Mouse (Mus musculus) right cerebral cortex, postnatal 10 days (tissue): ENCODE results near the gene Ppp2r5a.

Experiments
- DNase-seq, 2 experiments: peaks; one replicate each; pipeline ENCODE4 v3.0.0; 2021; ENCODE audit warnings: low spot score in 2 of 2

The Ppp2r5a gene

DNA sequence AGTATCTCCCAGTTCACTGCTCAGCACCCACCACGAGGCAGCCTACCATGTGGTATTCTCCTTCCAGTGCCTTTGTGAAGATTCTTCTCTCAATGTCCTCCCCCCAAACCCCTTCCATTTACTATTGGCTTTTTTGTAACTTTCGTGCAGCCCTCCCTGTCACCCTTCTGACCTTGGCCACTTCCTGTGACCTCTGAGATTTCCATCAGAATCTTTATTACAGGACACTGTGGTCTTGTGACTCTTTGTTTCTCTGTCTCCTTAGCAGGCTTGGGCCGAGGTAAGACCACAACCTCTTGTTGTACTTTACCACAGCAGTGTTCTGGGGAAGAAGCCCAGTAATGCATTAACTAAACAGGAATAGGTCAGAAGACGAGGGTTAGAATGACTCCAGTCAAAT is 15.9 kb upstream of the Ppp2r5a start:
- no peak for DNase-seq

DNA sequence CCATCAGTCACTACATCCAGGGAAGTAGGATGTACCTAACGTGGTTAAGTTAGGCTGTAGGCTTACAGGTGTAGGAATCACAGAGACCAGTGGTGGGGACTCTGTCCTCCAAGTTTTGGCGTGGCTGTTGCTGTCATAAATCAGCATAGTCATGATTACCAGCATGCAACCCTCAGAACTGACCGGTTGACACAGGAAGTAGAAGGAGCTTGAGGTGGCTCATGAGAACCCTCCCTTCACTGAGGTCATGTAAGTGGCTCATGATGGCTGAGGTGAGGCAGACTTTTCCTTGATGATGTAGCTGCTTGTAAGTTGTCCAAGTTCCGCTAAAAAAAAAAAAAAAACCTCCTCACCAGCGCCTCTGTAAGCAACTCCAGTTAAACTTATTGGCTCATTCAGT is 14.0 kb upstream of the Ppp2r5a start:
- DNase-seq = no peak

GRCm38 (mm10) chr1:191416611-191417010 is 13.5 kb upstream of the Ppp2r5a start:
- DNase-seq = no peak

GRCm38 (mm10) chr1:191414432-191414831 is 11.4 kb upstream of the Ppp2r5a start:
- DNase-seq = peak; percentile 61 to 68

DNA sequence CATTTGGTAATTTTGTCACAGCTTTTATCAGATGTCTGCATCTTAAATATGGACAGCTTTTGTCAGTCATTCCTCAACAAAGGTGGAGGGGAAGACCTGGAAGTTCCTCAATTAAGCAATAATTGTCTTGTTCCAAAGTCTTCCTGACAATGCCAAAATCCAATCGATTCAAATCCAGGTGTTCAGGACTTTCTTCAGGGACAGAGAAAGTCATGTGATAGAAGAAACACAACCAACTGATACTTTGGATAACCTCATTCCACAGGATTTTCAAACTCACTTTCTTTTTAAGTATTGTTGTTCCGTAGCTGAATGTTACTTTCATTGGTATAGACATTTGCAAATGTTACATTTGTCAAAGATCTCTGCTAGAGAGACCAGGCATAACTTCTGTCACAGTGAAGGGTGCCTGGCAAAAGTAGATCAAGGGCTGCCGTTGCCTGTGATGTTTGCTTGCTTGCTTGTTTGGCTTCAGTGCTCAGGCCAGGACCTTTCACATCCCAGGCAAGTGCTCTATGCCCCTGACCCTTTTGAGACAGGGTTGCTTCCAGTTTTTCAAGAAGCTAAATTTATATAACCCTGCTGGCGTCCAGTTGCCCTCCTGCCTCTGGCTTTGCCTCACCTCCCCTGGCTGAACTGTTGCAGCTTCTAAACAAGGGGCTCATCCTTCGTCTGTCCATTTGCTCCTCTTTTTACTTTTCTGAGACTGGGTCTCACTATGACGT is 10.8 kb upstream of the Ppp2r5a start:
- DNase-seq = no peak

- DNase-seq = no peak
These were observed 7.4 kb upstream of the Ppp2r5a start for GRCm38 (mm10) chr1:191410294-191411036.

DNA sequence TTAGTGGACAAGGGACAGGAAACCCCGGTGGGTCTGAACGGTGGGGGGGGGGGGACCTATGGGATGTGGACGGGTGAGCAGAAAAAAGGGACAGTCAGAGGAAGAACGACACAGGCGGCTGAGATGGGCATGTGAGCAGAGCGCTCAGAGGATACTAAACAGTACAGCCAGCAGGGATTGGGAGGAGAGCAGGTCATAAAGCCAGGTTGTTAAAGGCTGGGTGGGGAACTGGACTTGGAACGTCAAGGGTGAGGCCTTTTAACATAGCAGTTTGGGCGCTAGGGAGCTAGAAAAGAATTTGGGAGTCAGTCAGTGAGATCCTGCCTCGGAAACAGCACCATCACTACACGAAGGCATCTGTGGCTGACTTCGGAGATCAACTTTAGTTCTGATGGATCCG is 4.2 kb upstream of the Ppp2r5a start:
- DNase-seq = no peak

DNA sequence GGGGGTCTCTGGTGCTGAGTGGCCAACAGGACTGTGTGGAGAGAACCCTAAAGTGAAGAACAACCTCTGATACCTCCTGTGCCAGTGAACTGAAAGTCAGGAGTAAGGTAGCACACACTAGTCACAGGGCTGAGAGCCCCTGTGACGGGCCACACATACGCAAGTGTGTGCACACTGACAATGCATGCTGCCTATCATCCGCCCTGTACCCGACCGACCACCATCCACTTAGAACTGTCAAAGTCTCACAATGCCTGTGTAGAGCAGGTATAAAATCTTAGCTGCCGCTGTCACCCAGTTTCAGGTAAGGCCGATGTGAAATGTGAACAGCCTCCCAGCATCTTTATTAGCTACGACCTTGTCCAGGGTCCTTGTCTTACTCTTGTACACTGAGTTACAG is 3.4 kb upstream of the Ppp2r5a start:
- DNase-seq = no peak

- DNase-seq = no peak
These were observed 1.8 kb upstream of the Ppp2r5a start for GRCm38 (mm10) chr1:191404721-191405329.

- no peak for DNase-seq
These were observed 1.2 kb upstream of the Ppp2r5a start for GRCm38 (mm10) chr1:191404301-191404700.

DNA sequence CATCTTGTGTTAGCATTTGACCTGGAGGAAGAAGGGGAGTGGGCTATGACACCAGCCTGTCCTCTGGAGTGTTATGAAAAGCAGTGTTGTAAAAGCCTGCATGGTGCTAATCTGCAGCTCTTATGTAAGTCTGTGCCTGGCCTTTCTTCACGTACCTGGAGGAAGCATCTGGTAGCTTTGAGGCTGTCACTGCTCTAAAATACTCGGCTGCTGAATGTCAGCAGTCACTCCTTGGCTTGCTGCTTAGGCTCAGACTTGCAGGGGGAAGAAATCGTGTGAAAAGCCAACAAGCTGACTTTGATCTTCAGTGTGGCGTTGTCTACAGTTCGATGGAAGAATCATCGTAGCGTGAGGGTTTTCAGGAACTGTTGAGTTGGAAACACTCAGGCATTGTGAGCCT is 566 bp downstream of the Ppp2r5a start:
- no peak for DNase-seq

DNA sequence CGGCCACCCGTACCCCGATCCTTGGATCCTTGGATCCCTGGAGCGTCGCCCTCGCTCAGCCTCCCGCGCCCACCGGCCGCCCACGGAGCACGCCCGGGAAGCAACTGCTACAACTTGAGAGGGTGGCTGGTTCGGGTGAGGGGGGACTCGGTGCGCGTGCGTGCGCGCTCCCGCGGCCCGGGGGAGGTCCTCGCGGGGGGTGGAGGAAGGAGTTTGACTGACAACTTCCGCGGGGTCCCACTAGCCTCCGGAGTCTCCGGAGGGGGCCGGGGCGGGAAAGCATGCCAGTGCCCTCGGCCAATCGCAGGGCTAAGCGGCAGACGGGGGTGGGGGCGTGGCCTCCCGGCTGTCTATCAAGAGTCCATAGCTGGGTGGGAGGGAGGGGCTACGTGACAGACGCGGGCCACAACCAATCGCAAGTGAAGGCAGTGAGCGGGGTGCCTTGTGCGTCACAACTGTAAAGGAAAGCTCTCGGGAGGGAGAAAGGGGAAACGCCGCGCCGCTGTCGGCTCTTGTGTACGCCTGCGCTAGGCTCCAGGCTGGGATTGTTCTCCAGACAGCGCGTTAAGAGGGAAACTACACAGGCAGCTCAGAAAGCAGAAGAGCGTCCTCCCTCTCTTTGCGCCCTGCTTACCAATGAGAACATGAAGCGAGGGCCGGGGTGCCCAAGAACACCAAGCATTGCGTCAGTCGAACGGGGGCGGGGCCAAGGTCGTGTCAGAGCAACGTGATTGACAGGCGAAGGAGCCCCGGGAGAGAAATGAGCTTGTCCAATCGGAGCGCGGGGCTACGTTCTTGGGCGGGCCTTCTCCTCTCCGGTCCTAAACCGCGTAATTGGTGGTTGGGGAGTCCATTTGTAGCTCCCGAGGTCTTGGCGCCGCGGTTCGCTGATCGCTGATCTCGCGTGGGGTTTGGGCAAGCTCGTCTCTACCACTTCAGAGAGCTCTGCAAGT is 5.9 kb downstream of the Ppp2r5a start:
- DNase-seq = peak; percentile 100

- DNase-seq = peak in 1 of 2 experiments; percentile 55
These were observed 6.6 kb downstream of the Ppp2r5a start for GRCm38 (mm10) chr1:191396446-191396845.

DNA sequence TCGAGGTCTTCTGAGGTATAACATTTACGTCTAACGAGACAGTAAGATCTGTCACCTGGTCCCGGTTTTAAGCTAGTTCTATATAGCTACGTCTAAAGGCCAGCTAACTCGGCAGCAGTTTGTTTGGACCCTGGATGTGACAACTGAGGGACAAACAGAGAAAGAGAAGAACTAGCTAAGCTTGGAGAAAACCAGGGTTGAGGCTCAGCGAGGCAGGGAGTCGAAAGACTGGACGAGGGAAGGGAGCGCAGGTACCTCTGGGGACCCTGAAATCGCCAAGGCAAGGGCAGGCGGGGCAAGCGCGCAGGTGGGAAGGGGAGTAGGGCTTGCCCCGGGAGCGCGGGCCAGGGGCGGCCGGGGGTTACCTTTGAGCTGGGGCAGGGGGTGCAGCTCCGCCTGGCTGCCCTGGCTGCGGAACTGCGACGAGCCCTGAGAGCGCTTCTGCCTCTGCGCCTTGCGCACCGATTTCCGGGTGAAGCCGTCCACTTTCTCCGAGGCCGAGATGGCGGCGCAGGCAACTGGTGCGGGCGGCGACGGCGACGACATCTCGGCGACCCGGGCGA is 7.1 kb downstream of the Ppp2r5a start:
- peak; percentile 53 to 60 for DNase-seq

- DNase-seq = no peak
These were observed 7.9 kb downstream of the Ppp2r5a start for GRCm38 (mm10) chr1:191395200-191395599.

- DNase-seq = no peak
These were observed 8.9 kb downstream of the Ppp2r5a start for GRCm38 (mm10) chr1:191394126-191394525.

GRCm38 (mm10) chr1:191393536-191393935 is 9.5 kb downstream of the Ppp2r5a start:
- no peak for DNase-seq

GRCm38 (mm10) chr1:191391311-191391710 is 11.8 kb downstream of the Ppp2r5a start:
- peak; percentile 53 to 56 for DNase-seq

GRCm38 (mm10) chr1:191384786-191385430 is 18.2 kb downstream of the Ppp2r5a start:
- DNase-seq = no peak

- peak; percentile 54 to 67 for DNase-seq
These were observed 20.9 kb downstream of the Ppp2r5a start for GRCm38 (mm10) chr1:191381955-191382736.
